Mouse (Mus musculus): ENCODE results near the gene Rnf24.

GRCm38 (mm10) chr2:131358481-131358880 is 5.8 kb upstream of the Rnf24 start:
- no peak for TF ChIP-seq POLR2A (IDR thresholded peaks at IDR 0.05; ENCODE audit: extremely low read depth, insufficient read depth, low read length)
- TF ChIP-seq CTCF (IDR thresholded peaks at IDR 0.05; ENCODE audit: low read depth, low read length), result no peak
